Mouse (Mus musculus) ES-Bruce4 (cell line): Measurements from ENCODE around the gene Mmgt2.

Experiments used
- CTCF ChIP-seq: IDR thresholded peaks from one replicate; pipeline ENCODE4 v1.8.1; 2011; ENCODE audit warnings: low read depth, low read length
- EP300 ChIP-seq: IDR thresholded peaks from 2 replicates; pipeline ENCODE4 v1.6.1; 2011; ENCODE audit warnings: low read depth, low read length; ENCODE audit not compliant: insufficient read depth
- POLR2A ChIP-seq: IDR thresholded peaks from one replicate; pipeline ENCODE4 v1.8.1; 2011; ENCODE audit warnings: low read length; ENCODE audit not compliant: insufficient read depth

DNA sequence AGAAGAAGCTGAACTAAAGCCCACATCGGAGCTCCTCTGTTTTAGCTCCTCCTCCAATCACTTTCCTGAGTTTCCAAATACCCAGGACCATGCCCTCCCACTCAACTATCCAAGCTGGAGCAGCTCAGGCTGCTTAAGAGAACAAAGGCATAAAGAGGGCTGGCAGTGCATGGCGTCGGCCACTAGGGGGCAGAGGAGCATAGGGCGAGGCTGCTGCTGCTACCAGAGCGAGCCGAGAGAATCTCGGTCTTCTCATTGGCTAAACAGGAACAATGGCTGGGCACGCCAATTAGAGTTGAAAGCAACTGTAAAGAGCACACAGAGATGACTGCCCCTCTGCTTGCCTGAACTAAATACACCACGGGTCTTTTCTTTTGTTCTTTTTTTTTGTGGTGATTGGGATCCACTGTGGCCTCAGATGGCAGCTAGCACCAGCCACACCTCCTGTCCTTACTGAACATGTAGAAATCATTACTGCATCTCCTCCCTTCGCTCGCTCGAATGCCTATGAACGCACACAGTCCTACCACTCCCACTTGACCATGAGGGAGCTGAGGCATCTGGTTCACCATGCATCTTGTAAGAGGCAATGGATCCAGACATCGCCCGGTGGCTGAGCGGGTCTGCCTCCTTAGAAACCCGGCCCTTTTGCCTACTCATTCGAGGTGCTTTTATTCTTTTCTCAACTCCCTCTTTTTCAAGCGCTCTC is 34.7 kb upstream of the Mmgt2 start:
- peak; percentile 99 for TF ChIP-seq CTCF
- TF ChIP-seq EP300 = peak; percentile 64; the same call in 1 of the 2 replicates
- TF ChIP-seq POLR2A = no peak
